Mouse (Mus musculus) limb, embryonic 10.5 days (tissue): ENCODE measurements around the gene Fance. TPM values are rescaled to one million over a fixed set of nuclear protein-coding genes. Genes with fewer than 3 reads are reported as not detected.
A peak's percentile ranks its signal among the peaks of the same experiment; 100 is the strongest.

Experiments used
- DNase-seq: peaks from one replicate; pipeline ENCODE4 v3.0.0-alpha.2; 2017; ENCODE audit warnings: low spot score
- H3K27ac ChIP-seq: fragments of 300-500 bp; sonication (generic); 2 replicates; pipeline ENCODE4 v1.5.1; 2016; ENCODE audit warnings: mild to moderate bottlenecking
- H3K27me3 ChIP-seq: fragments of 300-500 bp; sonication (generic); 2 replicates; pipeline ENCODE4 v1.6.1; 2016; ENCODE audit warnings: low read depth, mild to moderate bottlenecking; ENCODE audit not compliant: poor library complexity, severe bottlenecking
- H3K36me3 ChIP-seq: fragments of 300-500 bp; sonication (generic); 2 replicates; pipeline ENCODE4 v1.6.1; 2016; ENCODE audit warnings: mild to moderate bottlenecking, moderate library complexity
- H3K4me1 ChIP-seq: fragments of 300-500 bp; sonication (generic); 2 replicates; pipeline ENCODE4 v1.6.1; 2016
- H3K4me3 ChIP-seq: fragments of 300-500 bp; sonication (generic); 2 replicates; pipeline ENCODE4 v1.5.1; 2016; ENCODE audit warnings: mild to moderate bottlenecking, moderate library complexity
- H3K9me3 ChIP-seq: fragments of 300-500 bp; sonication (generic); replicated peaks from 2 replicates; pipeline ENCODE4 v1.6.1; 2016; ENCODE audit warnings: mild to moderate bottlenecking
- WGBS: fragments of 180-500 bp; shearing (Covaris S2); methylation state at CpG from one replicate; pipeline ENCODE4 v1.1.7; 2016; 5-methylcytosine and 5-hydroxymethylcytosine counted together
- polyA plus RNA-seq: library from polyadenylated mRNA; unstranded; fragments of >200 nt; fragmentation: Nextera tagmentation; extraction: Ambion mirVana; gene quantifications from 2 replicates; pipeline ENCODE4 v1.2.1, GENCODE M21; 2016

The Fance gene
- polyA plus RNA-seq, 1 experiment from 2014 or later, result 35.5 TPM

DNA sequence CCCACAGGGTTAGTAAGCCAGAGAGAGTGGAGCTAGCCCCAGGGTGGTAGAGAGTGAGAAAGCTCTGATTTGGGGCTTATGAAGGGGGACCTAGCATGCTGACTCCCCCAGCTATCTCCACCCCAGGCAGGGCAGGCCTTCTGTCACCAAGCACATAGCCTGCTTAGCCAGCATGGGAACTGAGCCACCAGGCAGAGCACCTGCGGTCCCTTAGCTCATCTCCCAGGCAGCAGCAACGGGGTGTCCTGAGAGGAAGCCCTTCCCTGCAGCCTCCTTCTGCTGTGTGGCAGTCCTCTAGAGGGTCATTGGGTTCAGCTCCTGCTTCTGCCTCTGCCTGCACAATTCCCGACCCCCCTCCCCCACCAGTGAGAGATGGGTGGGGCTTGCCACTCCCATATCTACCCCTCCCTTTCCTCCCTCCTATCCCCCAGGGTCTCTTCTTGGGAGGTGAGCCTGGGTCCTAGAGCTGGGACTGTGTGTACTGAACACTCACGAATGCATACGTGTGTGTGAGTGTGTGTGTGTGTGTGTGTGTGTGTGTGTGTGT is 32.4 kb upstream of the Fance start:
- WGBS, result 47% methylated on average over 5 of the region's 5 CpGs
- peak overlapping the region; percentile 70 for H3K27ac ChIP-seq
- H3K27me3 ChIP-seq, result no peaks in the 10 kb centered on the region
- H3K36me3 ChIP-seq, result no peaks in the 10 kb centered on the region
- no peaks in the 10 kb centered on the region for H3K9me3 ChIP-seq
- H3K4me1 ChIP-seq, result peaks cover 71% of the 10 kb centered on the region
- no peak for DNase-seq
- H3K4me3 ChIP-seq, result no peak overlapping the region

DNA sequence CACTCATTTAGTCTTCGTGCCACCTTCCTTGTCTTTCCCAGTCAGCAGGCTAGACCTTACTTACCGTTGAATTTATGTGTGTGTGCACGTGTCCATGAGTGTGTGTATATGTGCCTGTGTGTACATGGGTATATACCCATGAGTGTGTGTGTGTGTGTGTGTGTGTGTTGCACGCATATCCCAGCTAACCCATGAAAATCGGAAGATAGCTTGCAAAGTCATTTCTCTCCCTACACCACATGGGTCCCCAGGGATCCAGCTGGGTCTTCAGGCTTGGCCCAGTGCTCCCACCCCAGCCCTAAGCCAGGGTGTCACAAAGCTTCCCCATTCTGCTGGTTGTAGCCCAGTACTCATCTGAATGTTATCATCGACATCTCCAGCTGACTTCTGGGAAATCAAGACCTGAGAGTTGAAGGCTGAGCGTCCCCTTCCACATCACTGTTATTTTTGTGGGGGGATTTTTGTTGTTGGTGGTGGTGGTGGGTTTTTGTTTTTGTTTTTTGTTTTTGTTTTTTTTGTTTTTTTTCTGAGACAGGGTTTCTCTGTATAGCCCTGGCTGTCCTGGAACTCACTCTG is 31.4 kb upstream of the Fance start:
- H3K9me3 ChIP-seq, result no peaks in the 10 kb centered on the region
- H3K4me1 ChIP-seq, result peaks cover 75% of the 10 kb centered on the region
- no peak overlapping the region for H3K4me3 ChIP-seq
- 91% methylated on average over 7 of the region's 7 CpGs for WGBS
- H3K27ac ChIP-seq, result no peak overlapping the region
- H3K27me3 ChIP-seq, result no peaks in the 10 kb centered on the region
- no peak for DNase-seq
- peaks cover 3% of the 10 kb centered on the region; the same call in 1 of the 2 replicates for H3K36me3 ChIP-seq

DNA sequence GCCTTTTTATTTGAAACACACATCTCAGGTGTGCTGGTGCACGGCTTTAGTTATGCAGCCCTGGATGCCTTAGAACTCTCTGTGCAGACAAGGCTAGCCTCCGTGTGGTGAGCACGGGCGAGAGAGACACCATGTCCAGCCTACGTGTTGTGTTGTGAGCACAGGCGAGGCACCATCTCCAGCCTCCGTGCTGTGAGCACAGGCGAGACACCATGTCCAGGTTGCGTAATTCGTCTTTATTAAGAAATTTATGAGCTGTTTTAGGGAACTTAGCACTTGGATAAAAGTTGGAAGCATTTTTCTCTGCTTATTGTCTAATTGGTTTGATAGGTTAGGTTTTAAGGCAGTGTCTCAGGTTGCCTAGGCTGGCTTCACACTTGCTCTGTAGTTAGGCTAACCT is 30.1 kb upstream of the Fance start:
- no peak overlapping the region for H3K4me3 ChIP-seq
- no peaks in the 10 kb centered on the region for H3K9me3 ChIP-seq
- WGBS, result 85% methylated on average over 10 of the region's 10 CpGs
- H3K27ac ChIP-seq, result no peak overlapping the region
- no peak for DNase-seq
- peaks cover 73% of the 10 kb centered on the region for H3K4me1 ChIP-seq
- peaks cover 4% of the 10 kb centered on the region; the same call in 1 of the 2 replicates for H3K36me3 ChIP-seq
- no peaks in the 10 kb centered on the region for H3K27me3 ChIP-seq

DNA sequence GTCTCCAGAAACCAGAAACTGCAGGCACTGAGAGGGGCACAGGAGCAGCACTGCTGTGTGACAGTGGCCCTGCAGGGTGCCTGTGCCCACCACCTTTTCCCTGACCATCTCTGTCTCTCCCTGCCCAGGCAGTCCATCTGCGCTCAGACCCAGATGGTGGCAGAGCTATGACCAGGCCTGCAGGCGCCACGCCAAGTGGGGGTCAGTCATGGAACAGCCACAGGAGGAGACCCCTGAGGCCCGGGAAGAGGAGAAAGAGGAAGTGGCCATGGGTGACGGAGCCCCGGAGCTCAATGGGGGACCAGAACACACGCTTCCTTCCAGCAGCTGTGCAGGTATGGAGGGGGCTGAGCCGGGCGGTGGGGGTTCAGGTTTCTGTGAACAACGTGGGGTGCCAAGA is 27.2 kb upstream of the Fance start:
- 87% methylated on average over 10 of the region's 10 CpGs for WGBS
- peaks cover 47% of the 10 kb centered on the region for H3K4me1 ChIP-seq
- H3K4me3 ChIP-seq, result no peak overlapping the region
- H3K27me3 ChIP-seq, result no peaks in the 10 kb centered on the region
- H3K9me3 ChIP-seq, result no peaks in the 10 kb centered on the region
- no peak for DNase-seq
- peak overlapping the region; percentile 22 for H3K27ac ChIP-seq
- peaks cover 9% of the 10 kb centered on the region for H3K36me3 ChIP-seq

DNA sequence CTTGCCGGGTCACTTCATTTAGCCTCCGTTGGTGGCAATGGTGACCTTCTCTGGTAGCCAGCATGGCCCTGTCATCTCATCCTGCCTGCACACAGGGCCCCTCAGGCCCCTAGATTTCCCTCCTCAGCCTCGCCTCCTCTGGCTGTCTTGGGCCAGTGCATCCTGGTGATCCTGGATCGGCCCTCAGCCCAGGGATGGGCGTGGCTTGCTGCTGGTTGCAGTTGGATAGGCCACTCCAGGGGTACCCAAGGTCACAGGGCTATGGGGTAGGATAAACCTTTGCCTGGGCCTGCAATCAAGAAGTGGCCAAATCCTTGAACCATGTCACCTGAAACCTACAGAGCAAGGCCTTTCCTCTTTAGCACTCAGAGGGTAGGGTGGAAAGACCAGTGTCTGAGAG is 26.4 kb upstream of the Fance start:
- Histone ChIP-seq H3K27ac (peak overlapping the region; percentile 22; the same call in 1 of the 2 replicates), H3K4me1 (peaks cover 43% of the 10 kb centered on the region), H3K27me3 (no peaks in the 10 kb centered on the region), H3K9me3 (no peaks in the 10 kb centered on the region), H3K4me3 (no peak overlapping the region), H3K36me3 (peaks cover 12% of the 10 kb centered on the region)
- 51% methylated on average over 5 of the region's 5 CpGs for WGBS
- no peak for DNase-seq

DNA sequence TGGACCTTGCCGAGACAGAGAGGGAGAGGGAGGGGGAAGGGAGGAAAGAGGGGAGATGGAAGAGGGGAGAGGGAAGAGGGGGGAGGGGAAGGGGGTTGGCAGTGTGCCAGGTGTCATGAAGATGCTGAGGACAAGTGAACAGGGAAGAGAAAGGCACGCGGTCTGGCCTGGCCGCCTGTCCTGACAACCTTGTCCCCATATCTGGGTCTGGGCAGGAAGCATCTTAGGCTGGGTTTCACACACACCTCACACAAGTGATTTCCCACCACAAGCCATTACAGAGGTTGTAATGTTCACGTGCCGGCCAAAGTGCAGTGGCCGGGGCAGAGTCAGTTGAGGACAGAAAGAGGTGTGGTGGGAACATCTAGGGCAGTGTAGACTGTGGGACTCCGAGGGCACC is 25.7 kb upstream of the Fance start:
- WGBS, result 83% methylated on average over 8 of the region's 8 CpGs
- Histone ChIP-seq H3K9me3 (no peaks in the 10 kb centered on the region), H3K36me3 (peaks cover 18% of the 10 kb centered on the region), H3K4me1 (peaks cover 42% of the 10 kb centered on the region), H3K27me3 (no peaks in the 10 kb centered on the region), H3K27ac (peak overlapping the region; percentile 14; the same call in 1 of the 2 replicates), H3K4me3 (no peak overlapping the region)
- no peak for DNase-seq

DNA sequence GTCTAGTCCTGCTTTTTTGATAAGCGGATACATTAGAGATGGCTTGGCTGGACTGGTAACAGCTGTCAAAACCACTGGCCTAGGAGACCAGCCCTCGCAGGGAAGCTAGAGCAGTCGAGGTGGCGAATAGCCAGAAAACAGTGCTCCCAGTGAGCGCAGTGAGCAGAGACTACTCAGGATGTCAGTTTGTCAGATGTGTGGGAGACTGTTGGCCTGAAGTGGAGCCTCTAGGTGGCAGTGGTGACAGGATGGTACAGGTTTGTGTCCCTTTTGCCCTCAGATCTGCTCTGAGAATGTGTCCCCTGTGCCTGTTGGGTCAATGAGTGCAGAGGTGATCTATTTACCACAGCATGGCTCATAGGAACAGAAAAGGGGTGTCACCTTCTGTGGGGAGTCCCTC is 25.3 kb upstream of the Fance start:
- Histone ChIP-seq H3K27ac (no peak overlapping the region), H3K36me3 (peaks cover 20% of the 10 kb centered on the region), H3K27me3 (no peaks in the 10 kb centered on the region), H3K4me1 (peaks cover 38% of the 10 kb centered on the region), H3K4me3 (no peak overlapping the region), H3K9me3 (no peaks in the 10 kb centered on the region)
- DNase-seq, result no peak
- WGBS, result 79% methylated on average over 5 of the region's 5 CpGs

DNA sequence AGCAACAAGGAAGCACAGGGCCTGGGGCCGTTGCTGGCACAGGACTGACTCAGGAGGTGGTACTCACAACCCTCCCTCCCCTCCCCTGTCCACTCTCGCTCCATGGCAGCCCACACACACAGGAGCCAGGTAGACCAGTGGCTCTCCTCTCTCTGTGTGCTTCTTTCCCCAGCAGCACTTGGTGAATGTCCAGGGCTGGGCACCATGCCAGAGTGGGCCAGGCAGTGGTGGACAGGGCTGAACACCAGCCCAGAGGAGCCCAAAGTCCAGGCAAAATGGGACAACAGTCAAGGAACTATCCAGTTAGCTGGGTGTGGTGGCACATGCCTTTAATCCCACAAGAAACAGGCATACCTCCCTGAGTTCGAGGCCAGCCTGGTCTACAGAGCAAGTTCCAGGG is 23.1 kb upstream of the Fance start:
- DNase-seq, result no peak
- peak overlapping the region; percentile 37; the same call in 1 of the 2 replicates for H3K27ac ChIP-seq

DNA sequence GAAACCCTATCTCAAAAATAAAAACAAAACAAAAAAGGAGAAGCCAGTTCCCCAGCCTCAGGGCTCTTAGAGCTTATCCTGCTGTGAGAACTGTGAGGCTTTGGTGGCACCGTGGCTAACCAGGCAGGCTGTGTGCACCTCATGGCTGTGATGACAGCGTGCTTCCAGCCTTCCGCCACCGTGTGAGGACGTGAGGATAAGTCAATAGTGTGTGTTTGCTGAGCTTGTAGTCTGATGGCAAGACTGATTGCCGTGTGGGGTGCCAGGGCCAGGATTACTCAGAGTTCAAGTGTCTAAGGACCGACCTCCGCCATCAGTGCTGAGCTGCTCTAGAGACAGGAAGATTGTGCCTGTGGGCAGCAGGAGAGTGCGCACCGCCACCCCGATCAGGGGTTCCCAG is 22.6 kb upstream of the Fance start:
- peaks cover 35% of the 10 kb centered on the region for H3K4me1 ChIP-seq
- H3K27ac ChIP-seq, result 0 out of 2 replicates have a peak overlapping the region, but pooled peaks have one; percentile 37
- peaks cover 23% of the 10 kb centered on the region for H3K36me3 ChIP-seq
- DNase-seq, result no peak
- no peaks in the 10 kb centered on the region for H3K27me3 ChIP-seq
- WGBS, result 86% methylated on average over 11 of the region's 11 CpGs
- no peak overlapping the region for H3K4me3 ChIP-seq
- no peaks in the 10 kb centered on the region for H3K9me3 ChIP-seq

More for the DNA sequence above, 23.1 kb upstream of the Fance start:
- peaks cover 23% of the 10 kb centered on the region for H3K36me3 ChIP-seq
- H3K4me1 ChIP-seq, result peaks cover 39% of the 10 kb centered on the region
- no peaks in the 10 kb centered on the region for H3K9me3 ChIP-seq
- no peak overlapping the region for H3K4me3 ChIP-seq
- WGBS, result 86% methylated on average over 3 of the region's 3 CpGs
- H3K27me3 ChIP-seq, result no peaks in the 10 kb centered on the region

DNA sequence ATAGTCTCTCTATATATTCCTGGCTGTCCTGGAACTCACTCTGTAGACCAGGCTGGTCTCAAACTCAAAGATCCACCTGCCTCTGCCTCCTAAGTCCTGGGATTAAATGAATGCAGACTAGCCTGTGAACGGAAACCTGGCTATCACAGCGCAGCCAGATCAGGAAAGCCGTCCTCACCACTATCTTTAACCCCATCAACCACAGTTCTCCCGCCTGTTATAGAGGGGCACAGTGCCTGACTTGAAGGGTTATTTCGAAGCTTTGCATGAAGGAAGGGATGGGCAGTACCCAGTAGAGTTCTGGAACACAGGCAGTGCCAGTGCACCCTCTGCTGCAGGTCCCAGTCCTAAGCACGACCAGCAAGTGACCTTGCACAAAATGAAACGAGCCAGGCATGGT is 22.0 kb upstream of the Fance start:
- Histone ChIP-seq H3K27ac (no peak overlapping the region), H3K36me3 (peaks cover 23% of the 10 kb centered on the region), H3K27me3 (no peaks in the 10 kb centered on the region), H3K4me3 (no peak overlapping the region), H3K9me3 (no peaks in the 10 kb centered on the region), H3K4me1 (peaks cover 29% of the 10 kb centered on the region)
- DNase-seq, result no peak
- WGBS, result 89% methylated on average over 7 of the region's 7 CpGs

DNA sequence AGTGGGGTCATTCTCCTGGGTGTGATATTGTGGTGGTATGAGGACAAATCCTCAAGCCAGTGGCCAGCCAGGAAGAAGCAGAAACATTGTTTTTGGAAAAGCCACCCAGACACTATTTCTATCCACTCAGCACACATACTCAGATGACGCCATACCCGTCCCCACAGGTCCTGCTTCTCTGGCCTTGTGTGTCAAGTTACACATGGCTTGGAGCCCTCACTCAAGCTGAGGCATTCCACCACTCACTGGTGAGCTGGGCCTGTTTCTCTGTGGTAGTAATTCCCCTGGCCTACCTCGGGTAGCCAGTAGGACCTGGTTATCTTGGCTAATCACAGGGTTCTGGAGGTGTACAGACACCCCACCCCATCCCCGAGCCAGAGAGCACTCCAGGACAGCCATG is 19.6 kb upstream of the Fance start:
- H3K4me1 ChIP-seq, result peaks cover 18% of the 10 kb centered on the region
- peak overlapping the region; percentile 59; the same call in 1 of the 2 replicates for H3K27ac ChIP-seq
- no peak for DNase-seq
- no peaks in the 10 kb centered on the region for H3K9me3 ChIP-seq
- WGBS, result 69% methylated on average over 4 of the region's 4 CpGs
- H3K4me3 ChIP-seq, result no peak overlapping the region
- H3K27me3 ChIP-seq, result no peaks in the 10 kb centered on the region
- peaks cover 31% of the 10 kb centered on the region for H3K36me3 ChIP-seq

DNA sequence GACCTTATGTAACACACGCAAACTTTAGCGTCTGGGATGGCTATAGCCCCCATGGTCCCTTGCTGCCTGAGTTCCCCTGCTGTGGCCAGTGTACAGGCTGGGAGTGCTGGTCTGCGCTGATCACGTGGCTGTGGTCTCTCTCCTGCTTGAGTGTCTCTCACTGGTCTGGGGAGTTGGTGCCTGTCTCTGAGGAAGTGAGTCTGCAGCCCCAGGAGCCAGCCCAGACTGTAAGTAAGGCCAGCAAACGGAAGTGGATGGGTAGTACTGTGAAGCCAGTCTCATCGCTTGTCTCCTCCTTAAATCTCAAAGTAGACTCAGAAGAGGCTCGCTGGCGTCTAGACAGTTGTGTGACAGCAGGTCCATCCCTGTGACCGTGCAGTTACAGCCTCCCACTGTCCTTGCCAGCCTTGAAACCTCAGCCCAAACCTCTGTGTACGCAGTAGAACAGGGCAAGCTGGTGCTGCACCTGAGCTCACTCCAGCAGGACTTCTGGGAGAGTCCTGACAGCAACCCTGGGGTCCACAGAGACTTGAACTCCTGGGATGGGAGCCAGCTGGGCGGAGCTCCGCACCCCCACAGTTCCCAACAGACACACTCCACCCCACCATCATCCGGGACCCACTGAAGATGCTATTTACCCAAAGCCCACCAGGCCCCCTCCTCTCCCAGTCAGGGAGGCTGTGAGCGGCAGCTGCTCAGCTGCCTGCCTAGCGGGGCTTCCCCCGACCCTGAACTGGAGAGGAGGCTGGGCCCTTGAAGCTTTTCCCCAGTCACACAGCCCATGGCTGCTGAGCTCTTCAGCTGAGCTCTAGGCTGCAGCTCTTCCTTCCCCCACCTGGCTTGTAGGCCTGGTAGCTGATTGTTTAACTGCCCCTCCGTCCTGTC is 18.6 kb upstream of the Fance start:
- DNase-seq, result no peak
- H3K27me3 ChIP-seq, result no peaks in the 10 kb centered on the region
- peak overlapping the region; percentile 59 for H3K27ac ChIP-seq
- no peaks in the 10 kb centered on the region for H3K9me3 ChIP-seq
- H3K36me3 ChIP-seq, result peaks cover 41% of the 10 kb centered on the region
- WGBS, result 74% methylated on average over 17 of the region's 17 CpGs
- H3K4me3 ChIP-seq, result no peak overlapping the region
- H3K4me1 ChIP-seq, result peaks cover 28% of the 10 kb centered on the region

DNA sequence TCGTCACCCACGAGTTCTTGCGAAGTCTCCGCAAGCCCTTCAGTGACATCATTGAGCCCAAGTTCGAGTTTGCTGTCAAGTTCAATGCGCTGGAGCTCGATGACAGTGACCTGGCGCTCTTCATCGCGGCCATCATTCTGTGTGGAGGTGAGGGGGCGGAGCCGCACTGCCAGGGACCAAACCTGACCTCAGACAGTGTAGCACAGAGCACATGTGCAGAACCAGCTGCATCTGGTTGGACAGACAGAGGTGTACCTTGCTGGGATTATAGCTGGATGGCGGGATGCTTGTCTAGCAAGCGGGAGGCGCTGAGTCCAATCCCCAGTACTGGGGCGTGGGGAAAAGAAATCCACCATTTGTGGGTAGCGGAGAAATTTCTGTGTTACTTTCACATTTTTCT is 14.4 kb upstream of the Fance start:
- Histone ChIP-seq H3K36me3 (peaks cover 30% of the 10 kb centered on the region), H3K27me3 (no peaks in the 10 kb centered on the region), H3K9me3 (no peaks in the 10 kb centered on the region), H3K4me3 (no peak overlapping the region), H3K4me1 (peaks cover 37% of the 10 kb centered on the region), H3K27ac (peak overlapping the region; percentile 84)
- no peak for DNase-seq
- 96% methylated on average over 17 of the region's 17 CpGs for WGBS
